8 mouse cellular contexts compared by ENCODE assay signal in genomic region chr7:111122084-111122530, GRCm38 (mm10). TPM values are rescaled to one million over a fixed set of nuclear protein-coding genes. Genes with fewer than 3 reads are reported as not detected.
DNase-seq lines count a peak whose midpoint lies in the region; ATAC-seq and TF ChIP-seq lines count a peak whose summit lies in the region.

No protein-coding gene starts in this region.

- H3K27ac ChIP-seq in layer of hippocampus, adult 2 months, result peak overlapping the region; percentile 98

- ATAC-seq in megakaryocyte, adult 5-6 weeks (ENCODE audit: poor library complexity, severe bottlenecking), result peak; percentile 71

- H3K27me3 ChIP-seq in erythroblast, embryonic 14.5 days (ENCODE audit: control insufficient read depth), result no peaks in the 10 kb centered on the region

- no peaks in the 10 kb centered on the region for H3K9me3 ChIP-seq in erythroblast, embryonic 14.5 days (ENCODE audit: control insufficient read depth, low read length)

- H3K4me1 ChIP-seq in erythroblast, embryonic 14.5 days (ENCODE audit: control insufficient read depth), result peaks cover 38% of the 10 kb centered on the region

- peaks cover 17% of the 10 kb centered on the region for H3K36me3 ChIP-seq in erythroblast, embryonic 14.5 days (ENCODE audit: control insufficient read depth)

- TF ChIP-seq CTCF in layer of hippocampus, adult 2 months (conservative IDR thresholded peaks at IDR 0.05), result no peak; the same call in 1 of the 2 replicates

- DNase-seq in layer of hippocampus, adult 2 months (ENCODE audit: low spot score in 2 of 2), result peak in 1 of 2 experiments; percentile 51
- DNase-seq in layer of hippocampus, postnatal 25 days (ENCODE audit: extremely low spot score in 1 of 2, low spot score in 1 of 2), result no peak
- DNase-seq in adrenal gland, postnatal 14 days, result peak; percentile 89
- peak; percentile 77 for DNase-seq in heart, postnatal 4 days
- DNase-seq in left cerebral cortex, adult 8-10 months (ENCODE audit: low spot score in 2 of 2), result peak; percentile 53 to 82
- peak; percentile 81 for DNase-seq in testis, postnatal 10 days (ENCODE audit: low spot score)

- peak overlapping the region; percentile 81 for H3K4me3 ChIP-seq in layer of hippocampus, adult 2 months
- peak overlapping the region; percentile 81 for H3K4me3 ChIP-seq in erythroblast, embryonic 14.5 days (replicated peaks)

RNA-seq across cellular contexts. Expression of gene Eif4g2, which starts 39.3 kb away (rescaled TPM):
- total RNA-seq in layer of hippocampus, adult 2 months (2021), result 100 to 1,000 TPM; 596 to 633 TPM
- 100 to 1,000 TPM; 649 to 659 TPM for total RNA-seq in layer of hippocampus, postnatal 25 days (2021)
- 933 and 946 TPM in 2 replicates for total RNA-seq in adrenal gland, postnatal 14 days (2021)
- polyA plus RNA-seq in erythroblast, embryonic 14.5 days (2012), result 36.1 and 50.3 TPM in 2 replicates
- total RNA-seq in heart, postnatal 4 days (2021), result 1,000 to 10,000 TPM in 1 of 2 experiments, 100 to 1,000 TPM in 1; 990 to 1,046 TPM
- total RNA-seq in left cerebral cortex, adult 8-10 months (2022), result 100 to 1,000 TPM; 569 to 611 (median 588) TPM
- total RNA-seq in megakaryocyte, adult 5-6 weeks (2015), result 804 and 868 TPM in 2 replicates
- 448 and 663 TPM in 2 replicates for total RNA-seq in megakaryocyte, adult 5-6 weeks (2017)

Comparison
In these comparisons a context has a peak if more than half of its experiments do, and no peak if none do; other contexts are left out.
1. DNase-seq: peak in adrenal gland, postnatal 14 days (single experiment), heart, postnatal 4 days (single experiment), left cerebral cortex, adult 8-10 months (2 of 2) and testis, postnatal 10 days (single experiment); none in layer of hippocampus, postnatal 25 days (0 of 2).